Mouse (Mus musculus) liver, postnatal 0 days (tissue): ENCODE results near the gene Ddr1.

Source experiments
- CTCF ChIP-seq: sonication (generic); IDR thresholded peaks from 2 replicates; pipeline ENCODE4 v1.5.1; 2016; ENCODE audit warnings: antibody characterized with exemption, low read depth
- EP300 ChIP-seq: IDR thresholded peaks from 2 replicates; pipeline ENCODE4 v1.6.1; 2016; ENCODE audit warnings: antibody characterized with exemption, low read depth, mild to moderate bottlenecking

GRCm38 (mm10) chr17:35699919-35700318 lies 4.5 kb downstream of the Ddr1 start:
- no peak for TF ChIP-seq CTCF
- no peak for TF ChIP-seq EP300
